Mouse (Mus musculus) thymus, adult 2 months (tissue): ENCODE measurements around the gene Ubn1.

ENCODE experiments used
- CTCF ChIP-seq: fragments of 200-500 bp; IDR thresholded peaks from 2 replicates; pipeline ENCODE4 v1.5.1; 2012; ENCODE audit warnings: mild to moderate bottlenecking, control low read depth, low read length, moderate library complexity, borderline replicate concordance; ENCODE audit not compliant: control insufficient read depth, poor library complexity, insufficient read depth; ENCODE audit errors: extremely low read depth
- POLR2A ChIP-seq: fragments of 200-500 bp; IDR thresholded peaks from 2 replicates; pipeline ENCODE4 v1.6.1; 2012; ENCODE audit warnings: mild to moderate bottlenecking, low read length, control low read depth, moderate library complexity; ENCODE audit not compliant: control insufficient read depth, poor library complexity, insufficient read depth; ENCODE audit errors: extremely low read depth

DNA sequence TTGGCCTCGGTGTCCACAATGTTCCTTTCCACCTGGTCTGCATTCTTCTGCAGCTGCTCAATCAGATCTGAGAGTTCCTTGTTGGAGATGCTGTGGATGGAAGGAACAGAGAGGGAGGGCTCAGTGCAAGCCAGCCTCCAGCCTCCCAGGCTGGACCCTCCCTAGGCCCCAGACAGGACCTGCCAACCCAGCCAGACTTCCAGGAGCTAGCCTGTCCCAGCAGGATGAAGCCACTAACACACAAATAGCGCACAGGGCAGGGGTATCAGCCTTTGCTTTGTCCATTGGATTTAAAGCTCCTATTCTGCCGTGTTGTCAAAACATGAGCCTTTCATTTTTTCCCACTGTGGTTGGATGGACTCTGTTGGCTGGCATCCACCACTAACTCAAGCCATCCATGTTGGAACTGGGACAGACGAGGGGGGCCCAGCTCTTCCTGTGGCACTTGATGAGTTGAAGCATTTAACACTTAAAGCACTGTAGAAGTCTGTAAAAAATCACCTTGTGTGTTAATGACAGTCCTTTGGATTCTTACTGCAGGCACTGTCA lies 63.2 kb downstream of the Ubn1 start:
- TF ChIP-seq POLR2A (no peak), CTCF (no peak)
